Mouse (Mus musculus) liver, embryonic 15.5 days (tissue): ENCODE measurements at regions not wholly inside any gene's neighbourhood (a gene's known extent, or its start where the extent isn't known, plus 50 kb on each side); places are given as distances from the start of the nearest gene placed in this dataset.

ENCODE experiments used
- ATAC-seq: fragments of 200-750 bp; cut with Nextera tagmentation; 2 replicates; pipeline ENCODE4 v1.8.0; 2017; ENCODE audit warnings: moderate number of reproducible peaks, mild to moderate bottlenecking, moderate library complexity; ENCODE audit not compliant: insufficient read depth
- H3K27ac ChIP-seq: fragments of 300-500 bp; sonication (generic); replicated peaks from 2 replicates; pipeline ENCODE4 v1.5.1; 2015; ENCODE audit warnings: mild to moderate bottlenecking, inconsistent platforms
- H3K27me3 ChIP-seq: fragments of 300-500 bp; sonication (generic); 2 replicates; pipeline ENCODE4 v1.6.1; 2015; ENCODE audit warnings: mild to moderate bottlenecking, inconsistent platforms
- H3K36me3 ChIP-seq: fragments of 300-500 bp; sonication (generic); replicated peaks from 2 replicates; pipeline ENCODE4 v1.6.1; 2015; ENCODE audit warnings: moderate library complexity, mild to moderate bottlenecking, inconsistent platforms
- H3K4me1 ChIP-seq: fragments of 300-500 bp; sonication (generic); replicated peaks from 2 replicates; pipeline ENCODE4 v1.6.1; 2015; ENCODE audit warnings: inconsistent platforms
- H3K4me2 ChIP-seq: fragments of 300-500 bp; sonication (generic); 2 replicates; pipeline ENCODE4 v1.6.1; 2015; ENCODE audit warnings: moderate library complexity, mild to moderate bottlenecking, inconsistent platforms
- H3K4me3 ChIP-seq: fragments of 300-500 bp; sonication (generic); replicated peaks from 2 replicates; pipeline ENCODE4 v1.5.1; 2015; ENCODE audit warnings: mild to moderate bottlenecking, inconsistent platforms
- H3K9ac ChIP-seq: fragments of 300-500 bp; sonication (generic); 2 replicates; pipeline ENCODE4 v1.6.1; 2015; ENCODE audit warnings: moderate library complexity, mild to moderate bottlenecking, inconsistent platforms
- H3K9me3 ChIP-seq: fragments of 300-500 bp; sonication (generic); replicated peaks from 2 replicates; pipeline ENCODE4 v1.6.1; 2016; ENCODE audit warnings: inconsistent platforms
- whole genome bisulfite sequencing: fragments of 180-500 bp; shearing (Covaris S2); methylation state at CpG from one replicate; pipeline ENCODE4 v1.1.7; 2015; ENCODE audit warnings: mixed read lengths; ENCODE audit not compliant: insufficient replicate concordance; 5-methylcytosine and 5-hydroxymethylcytosine counted together

- Histone ChIP-seq H3K9ac (no peak overlapping the region), H3K27ac (peak overlapping the region; percentile 25; the same call in 1 of the 2 replicates)
Observed at GRCm38 (mm10) chr10:43634371-43635080, 56.4 kb downstream of the Cd24a start.

GRCm38 (mm10) chr10:43641169-43641945 lies 63.3 kb downstream of the Cd24a start:
- peak; percentile 78 for ATAC-seq

More at GRCm38 (mm10) chr10:43634371-43635080, 56.4 kb downstream of the Cd24a start:
- H3K36me3 ChIP-seq = peaks cover 8% of the 10 kb centered on the region; the same call in 1 of the 2 replicates
- no peak overlapping the region for H3K4me3 ChIP-seq
- 89% methylated on average over 10 of the region's 10 CpGs for WGBS
- ATAC-seq = no peak
- no peaks in the 10 kb centered on the region for H3K9me3 ChIP-seq
- no peak overlapping the region for H3K4me2 ChIP-seq
- no peaks in the 10 kb centered on the region for H3K27me3 ChIP-seq
- H3K4me1 ChIP-seq = peaks cover 56% of the 10 kb centered on the region

GRCm38 (mm10) chr10:43646326-43646725 lies 68.2 kb downstream of the Cd24a start:
- Histone ChIP-seq H3K4me3 (no peak overlapping the region), H3K36me3 (no peaks in the 10 kb centered on the region), H3K9ac (peak overlapping the region; percentile 13; the same call in 1 of the 2 replicates), H3K9me3 (no peaks in the 10 kb centered on the region), H3K27me3 (no peaks in the 10 kb centered on the region), H3K27ac (peak overlapping the region; percentile 79), H3K4me1 (peaks cover 73% of the 10 kb centered on the region), H3K4me2 (peak overlapping the region; percentile 11; the same call in 1 of the 2 replicates)
- WGBS = 22% methylated on average over 4 of the region's 4 CpGs
- peak; percentile 73 for ATAC-seq

More at GRCm38 (mm10) chr10:43641169-43641945, 63.3 kb downstream of the Cd24a start:
- Histone ChIP-seq H3K36me3 (no peaks in the 10 kb centered on the region), H3K4me3 (no peak overlapping the region), H3K27me3 (no peaks in the 10 kb centered on the region), H3K27ac (peak overlapping the region; percentile 70), H3K9me3 (no peaks in the 10 kb centered on the region), H3K4me2 (peak overlapping the region; percentile 27), H3K9ac (peak overlapping the region; percentile 33; the same call in 1 of the 2 replicates), H3K4me1 (peaks cover 70% of the 10 kb centered on the region)
- WGBS = 22% methylated on average over 14 of the region's 14 CpGs

- no peaks in the 10 kb centered on the region for H3K9me3 ChIP-seq
- no peaks in the 10 kb centered on the region for H3K27me3 ChIP-seq
- peak; percentile 37; the same call in 1 of the 2 replicates for ATAC-seq
- H3K4me2 ChIP-seq = peak overlapping the region; percentile 27
- H3K27ac ChIP-seq = peak overlapping the region; percentile 79
- H3K4me3 ChIP-seq = no peak overlapping the region
- H3K36me3 ChIP-seq = no peaks in the 10 kb centered on the region
- 22% methylated on average over 6 of the region's 6 CpGs for WGBS
- peaks cover 66% of the 10 kb centered on the region for H3K4me1 ChIP-seq
- no peak overlapping the region for H3K9ac ChIP-seq
Observed at GRCm38 (mm10) chr10:43646965-43647364, 68.9 kb downstream of the Cd24a start.

- no peak overlapping the region for H3K4me2 ChIP-seq
- no peaks in the 10 kb centered on the region for H3K9me3 ChIP-seq
- WGBS = 71% methylated on average over 5 of the region's 5 CpGs
- no peaks in the 10 kb centered on the region for H3K36me3 ChIP-seq
- no peak overlapping the region for H3K4me3 ChIP-seq
- no peak for ATAC-seq
- H3K4me1 ChIP-seq = peaks cover 54% of the 10 kb centered on the region
- H3K27me3 ChIP-seq = no peaks in the 10 kb centered on the region
- no peak overlapping the region for H3K9ac ChIP-seq
- H3K27ac ChIP-seq = peak overlapping the region; percentile 65
Observed at GRCm38 (mm10) chr10:43648186-43648585, 70.1 kb downstream of the Cd24a start.

- Histone ChIP-seq H3K9me3 (no peaks in the 10 kb centered on the region), H3K27me3 (no peaks in the 10 kb centered on the region), H3K4me3 (no peak overlapping the region), H3K4me2 (no peak overlapping the region), H3K9ac (peak overlapping the region; percentile 23), H3K27ac (peak overlapping the region; percentile 65), H3K4me1 (peaks cover 53% of the 10 kb centered on the region), H3K36me3 (no peaks in the 10 kb centered on the region)
- WGBS = 41% methylated on average over 6 of the region's 6 CpGs
- peak; percentile 50 for ATAC-seq
Observed at GRCm38 (mm10) chr10:43648815-43649447, 70.8 kb downstream of the Cd24a start.

- Histone ChIP-seq H3K27ac (no peak overlapping the region), H3K4me2 (no peak overlapping the region), H3K36me3 (no peaks in the 10 kb centered on the region), H3K4me3 (no peak overlapping the region), H3K4me1 (peaks cover 45% of the 10 kb centered on the region), H3K27me3 (no peaks in the 10 kb centered on the region), H3K9ac (no peak overlapping the region), H3K9me3 (no peaks in the 10 kb centered on the region)
- 34% methylated on average over 1 of the region's 1 CpGs for WGBS
- ATAC-seq = no peak
Observed at GRCm38 (mm10) chr10:43650449-43650848, 72.4 kb downstream of the Cd24a start.

- 82% methylated on average over 5 of the region's 5 CpGs for WGBS
- Histone ChIP-seq H3K4me1 (peaks cover 44% of the 10 kb centered on the region), H3K27ac (no peak overlapping the region), H3K4me3 (no peak overlapping the region), H3K9me3 (no peaks in the 10 kb centered on the region), H3K4me2 (no peak overlapping the region), H3K36me3 (0 out of 2 replicates have a peak, but pooled peaks cover 2% of the 10 kb centered on the region), H3K9ac (no peak overlapping the region), H3K27me3 (no peaks in the 10 kb centered on the region)
- no peak for ATAC-seq
Observed at GRCm38 (mm10) chr10:43651505-43651904, 73.4 kb downstream of the Cd24a start.

GRCm38 (mm10) chr10:43651915-43652314 lies 73.8 kb downstream of the Cd24a start:
- Histone ChIP-seq H3K27ac (no peak overlapping the region), H3K4me2 (no peak overlapping the region), H3K9ac (no peak overlapping the region), H3K9me3 (no peaks in the 10 kb centered on the region), H3K4me1 (peaks cover 42% of the 10 kb centered on the region), H3K4me3 (no peak overlapping the region), H3K36me3 (0 out of 2 replicates have a peak, but pooled peaks cover 5% of the 10 kb centered on the region), H3K27me3 (no peaks in the 10 kb centered on the region)
- 83% methylated on average over 13 of the region's 13 CpGs for WGBS
- no peak for ATAC-seq

- H3K36me3 ChIP-seq = 0 out of 2 replicates have a peak, but pooled peaks cover 5% of the 10 kb centered on the region
- ATAC-seq = no peak
- no peak overlapping the region for H3K9ac ChIP-seq
- WGBS = 70% methylated on average over 8 of the region's 8 CpGs
- H3K4me2 ChIP-seq = no peak overlapping the region
- H3K27ac ChIP-seq = no peak overlapping the region; the same call in 1 of the 2 replicates
- no peak overlapping the region for H3K4me3 ChIP-seq
- no peaks in the 10 kb centered on the region for H3K27me3 ChIP-seq
- H3K4me1 ChIP-seq = peaks cover 27% of the 10 kb centered on the region
- H3K9me3 ChIP-seq = no peaks in the 10 kb centered on the region
Observed at GRCm38 (mm10) chr10:43655082-43655671, 77.1 kb downstream of the Cd24a start.
